Comparison of ENCODE assay signal across 8 mouse cellular contexts in genomic region chr7:31050921-31051320, GRCm38 (mm10). TPM values are rescaled to one million over a fixed set of nuclear protein-coding genes. Genes with fewer than 3 reads are reported as not detected.
DNase-seq lines count a peak whose midpoint lies in the region; ATAC-seq lines count a peak whose summit lies in the region.

No protein-coding gene starts in this region.

- no peaks in the 10 kb centered on the region for H3K36me3 ChIP-seq in heart, embryonic 13.5 days
- no peaks in the 10 kb centered on the region for H3K36me3 ChIP-seq in hindbrain, embryonic 10.5 days
- no peaks in the 10 kb centered on the region for H3K36me3 ChIP-seq in midbrain, embryonic 10.5 days

- H3K4me2 ChIP-seq in heart, embryonic 13.5 days: peak overlapping the region; percentile 69

- peak overlapping the region; percentile 53 for H3K4me3 ChIP-seq in heart, embryonic 13.5 days
- H3K4me3 ChIP-seq in hindbrain, embryonic 10.5 days: peak overlapping the region; percentile 33; the same call in 1 of the 2 replicates
- H3K4me3 ChIP-seq in midbrain, embryonic 10.5 days: peak overlapping the region; percentile 44

- H3K27ac ChIP-seq in heart, embryonic 13.5 days (replicated peaks): no peak overlapping the region
- H3K27ac ChIP-seq in hindbrain, embryonic 10.5 days: no peak overlapping the region
- H3K27ac ChIP-seq in midbrain, embryonic 10.5 days (replicated peaks): no peak overlapping the region

- DNase-seq in heart, adult 18-20 months: no peak
- DNase-seq in cerebellum, adult 18-20 months: peak; percentile 48 to 69
- DNase-seq in hindbrain, embryonic 10.5 days (ENCODE audit: low spot score): no peak
- peak; percentile 33 for DNase-seq in midbrain, embryonic 10.5 days (ENCODE audit: low spot score)
- peak; percentile 21 for DNase-seq in telencephalon, adult 2 months (ENCODE audit: low read depth, low spot score)
- DNase-seq in thymus, postnatal 10 days (ENCODE audit: low spot score in 2 of 2): no peak
- no peak for DNase-seq in embryo, embryonic 10.5 days (ENCODE audit: low spot score)

- H3K27me3 ChIP-seq in heart, embryonic 13.5 days (replicated peaks): peaks cover 70% of the 10 kb centered on the region
- peaks cover 86% of the 10 kb centered on the region for H3K27me3 ChIP-seq in hindbrain, embryonic 10.5 days (ENCODE audit: insufficient read depth, poor library complexity, severe bottlenecking)
- H3K27me3 ChIP-seq in midbrain, embryonic 10.5 days (ENCODE audit: low read depth, poor library complexity, severe bottlenecking): peaks cover 92% of the 10 kb centered on the region

- H3K9ac ChIP-seq in heart, embryonic 13.5 days: no peak overlapping the region

- peaks cover 64% of the 10 kb centered on the region for H3K4me1 ChIP-seq in heart, embryonic 13.5 days
- H3K4me1 ChIP-seq in hindbrain, embryonic 10.5 days (replicated peaks): peaks cover 66% of the 10 kb centered on the region
- H3K4me1 ChIP-seq in midbrain, embryonic 10.5 days: peaks cover 61% of the 10 kb centered on the region

- ATAC-seq in heart, embryonic 13.5 days (ENCODE audit: extremely low read depth, insufficient number of reproducible peaks, low FRiP score, low TSS enrichment): no peak

- no peaks in the 10 kb centered on the region for H3K9me3 ChIP-seq in heart, embryonic 13.5 days
- H3K9me3 ChIP-seq in hindbrain, embryonic 10.5 days: no peaks in the 10 kb centered on the region
- no peaks in the 10 kb centered on the region for H3K9me3 ChIP-seq in midbrain, embryonic 10.5 days (replicated peaks)

- 9% methylated on average over 9 of the region's 9 CpGs for WGBS in heart, embryonic 13.5 days
- WGBS in hindbrain, embryonic 10.5 days: 5% methylated on average over 9 of the region's 9 CpGs
- WGBS in midbrain, embryonic 10.5 days: 3% methylated on average over 9 of the region's 9 CpGs

RNA-seq across cellular contexts. Expression of gene Fxyd7, which starts 0.3 kb away (rescaled TPM):
- polyA plus RNA-seq in heart, embryonic 13.5 days (2015; fragmentation: Nextera tagmentation; extraction: Ambion mirVana): 2.0 and 3.6 TPM in 2 replicates
- total RNA-seq in heart, adult 18-20 months (2021): under 1 TPM; 0.40 to 0.59 TPM
- polyA plus RNA-seq in hindbrain, embryonic 10.5 days (2016; fragmentation: Nextera tagmentation; extraction: Ambion mirVana): 1.4 and 7.6 TPM in 2 replicates
- 0.70 and 2.8 TPM in 2 replicates for polyA plus RNA-seq in midbrain, embryonic 10.5 days (2016; fragmentation: Nextera tagmentation; extraction: Ambion mirVana)

RNA-seq across cellular contexts. Expression of gene Fxyd1, which starts 6.1 kb away (rescaled TPM):
- 1,042 and 1,184 TPM in 2 replicates for polyA plus RNA-seq in heart, embryonic 13.5 days (2015; fragmentation: Nextera tagmentation; extraction: Ambion mirVana)
- total RNA-seq in heart, adult 18-20 months (2021): 100 to 1,000 TPM; 861 to 937 TPM
- polyA plus RNA-seq in hindbrain, embryonic 10.5 days (2016; fragmentation: Nextera tagmentation; extraction: Ambion mirVana): 14.0 and 17.1 TPM in 2 replicates
- polyA plus RNA-seq in midbrain, embryonic 10.5 days (2016; fragmentation: Nextera tagmentation; extraction: Ambion mirVana): 3.5 and 6.8 TPM in 2 replicates

RNA-seq across cellular contexts. Expression of gene Lgi4, which starts 8.2 kb away (rescaled TPM):
- polyA plus RNA-seq in heart, embryonic 13.5 days (2015; fragmentation: Nextera tagmentation; extraction: Ambion mirVana): 0.19 and 0.21 TPM in 2 replicates
- total RNA-seq in heart, adult 18-20 months (2021): 1 to 10 TPM; 2.1 to 4.1 TPM
- polyA plus RNA-seq in hindbrain, embryonic 10.5 days (2016; fragmentation: Nextera tagmentation; extraction: Ambion mirVana): 2.3 and 6.3 TPM in 2 replicates
- 1.1 and 1.2 TPM in 2 replicates for polyA plus RNA-seq in midbrain, embryonic 10.5 days (2016; fragmentation: Nextera tagmentation; extraction: Ambion mirVana)

RNA-seq across cellular contexts. Expression of gene Fxyd5, which starts 8.6 kb away (rescaled TPM):
- polyA plus RNA-seq in heart, embryonic 13.5 days (2015; fragmentation: Nextera tagmentation; extraction: Ambion mirVana): 35.5 and 39.2 TPM in 2 replicates
- total RNA-seq in heart, adult 18-20 months (2021): 10 to 100 TPM; 21.7 to 31.7 TPM
- polyA plus RNA-seq in hindbrain, embryonic 10.5 days (2016; fragmentation: Nextera tagmentation; extraction: Ambion mirVana): 11.6 and 14.7 TPM in 2 replicates
- polyA plus RNA-seq in midbrain, embryonic 10.5 days (2016; fragmentation: Nextera tagmentation; extraction: Ambion mirVana): 10.2 and 10.8 TPM in 2 replicates

RNA-seq across cellular contexts. Expression of gene Fxyd3, which starts 25.6 kb away (rescaled TPM):
- polyA plus RNA-seq in heart, embryonic 13.5 days (2015; fragmentation: Nextera tagmentation; extraction: Ambion mirVana): 2.0 and 2.2 TPM in 2 replicates
- 1 to 10 TPM in 1 of 2 experiments, under 1 TPM in 1; 0.87 to 2.5 TPM for total RNA-seq in heart, adult 18-20 months (2021)
- polyA plus RNA-seq in hindbrain, embryonic 10.5 days (2016; fragmentation: Nextera tagmentation; extraction: Ambion mirVana): 7.9 and 10.8 TPM in 2 replicates
- 3.0 and 3.4 TPM in 2 replicates for polyA plus RNA-seq in midbrain, embryonic 10.5 days (2016; fragmentation: Nextera tagmentation; extraction: Ambion mirVana)

Comparison
In these comparisons a context has a peak if more than half of its experiments do, and no peak if none do; other contexts are left out.
1. DNase-seq: peak in cerebellum, adult 18-20 months (2 of 2), midbrain, embryonic 10.5 days (single experiment) and telencephalon, adult 2 months (single experiment); none in heart, adult 18-20 months (0 of 2), hindbrain, embryonic 10.5 days (single experiment), thymus, postnatal 10 days (0 of 2) and embryo, embryonic 10.5 days (single experiment).
2. RNA of gene Fxyd1, which starts 6.1 kb away (polyA plus RNA-seq): 1,042 to 1,184 TPM in heart, embryonic 13.5 days; 14.0 to 17.1 TPM in hindbrain, embryonic 10.5 days and 3.5 to 6.8 TPM in midbrain, embryonic 10.5 days; every median in the first group is over 10 times any median in the second.
3. Peak in every context shown above with its lines, with median percentiles within 50 percentile points of each other: H3K4me3 ChIP-seq.